Mouse (Mus musculus): ENCODE results near the gene Cenpb.
"Not testable (repeated sequence)": the region's sequence is repeated elsewhere in the genome, so short reads cannot be mapped to it uniquely, and the experiment has no call there.

Cenpb gene

GRCm38 (mm10) chr2:131179990-131180587, at the start of gene Cenpb:
Cenpb (minus strand) TSS chr2:131180067.
- in situ Hi-C loops (cut with MboI; ENCODE audit: low sequenced_read_pairs) = no loop called here

GRCm38 (mm10) chr2:131227243-131227642, 47.4 kb upstream of the Cenpb start:
- in situ Hi-C loops (cut with MboI; ENCODE audit: low sequenced_read_pairs) = no loop called here

GRCm38 (mm10) chr2:131226669-131227068, 46.8 kb upstream of the Cenpb start:
- in situ Hi-C loops (cut with MboI; ENCODE audit: low sequenced_read_pairs) = not testable (repeated sequence)

- in situ Hi-C loops (cut with MboI; ENCODE audit: low sequenced_read_pairs) = no loop called here
These were observed 45.3 kb upstream of the Cenpb start for GRCm38 (mm10) chr2:131225178-131225577.

- in situ Hi-C loops (cut with MboI; ENCODE audit: low sequenced_read_pairs) = no loop called here
These were observed 43.7 kb upstream of the Cenpb start for GRCm38 (mm10) chr2:131223569-131223968.

- in situ Hi-C loops (cut with MboI; ENCODE audit: low sequenced_read_pairs) = no loop called here
These were observed 42.7 kb upstream of the Cenpb start for GRCm38 (mm10) chr2:131222562-131222961.

GRCm38 (mm10) chr2:131221853-131222515, 42.1 kb upstream of the Cenpb start:
- in situ Hi-C loops (cut with MboI; ENCODE audit: low sequenced_read_pairs) = no loop called here

GRCm38 (mm10) chr2:131220030-131220429, 40.2 kb upstream of the Cenpb start:
- in situ Hi-C loops (cut with MboI; ENCODE audit: low sequenced_read_pairs) = no loop called here

- in situ Hi-C loops (cut with MboI; ENCODE audit: low sequenced_read_pairs) = no loop called here
These were observed 36.3 kb upstream of the Cenpb start for GRCm38 (mm10) chr2:131215941-131216858.

GRCm38 (mm10) chr2:131213773-131214172, 33.9 kb upstream of the Cenpb start:
- in situ Hi-C loops (cut with MboI; ENCODE audit: low sequenced_read_pairs) = no loop called here

- in situ Hi-C loops (cut with MboI; ENCODE audit: low sequenced_read_pairs) = no loop called here
These were observed 31.3 kb upstream of the Cenpb start for GRCm38 (mm10) chr2:131211026-131211615.

GRCm38 (mm10) chr2:131209969-131210792, 30.3 kb upstream of the Cenpb start:
- in situ Hi-C loops (cut with MboI; ENCODE audit: low sequenced_read_pairs) = no loop called here

GRCm38 (mm10) chr2:131209125-131209795, 29.4 kb upstream of the Cenpb start:
- in situ Hi-C loops (cut with MboI; ENCODE audit: low sequenced_read_pairs) = no loop called here

- in situ Hi-C loops (cut with MboI; ENCODE audit: low sequenced_read_pairs) = no loop called here
These were observed 28.5 kb upstream of the Cenpb start for GRCm38 (mm10) chr2:131208356-131208755.

- in situ Hi-C loops (cut with MboI; ENCODE audit: low sequenced_read_pairs) = no loop called here
These were observed 26.9 kb upstream of the Cenpb start, which contains the start of gene Ap5s1 for GRCm38 (mm10) chr2:131206778-131207177. Ap5s1 (plus strand) TSS chr2:131207078.

- in situ Hi-C loops (cut with MboI; ENCODE audit: low sequenced_read_pairs) = no loop called here
These were observed 25.8 kb upstream of the Cenpb start for GRCm38 (mm10) chr2:131205521-131206182.

- in situ Hi-C loops (cut with MboI; ENCODE audit: low sequenced_read_pairs) = no loop called here
These were observed 24.6 kb upstream of the Cenpb start for GRCm38 (mm10) chr2:131204410-131204981.

GRCm38 (mm10) chr2:131203816-131204409, 24.0 kb upstream of the Cenpb start:
- in situ Hi-C loops (cut with MboI; ENCODE audit: low sequenced_read_pairs) = no loop called here
